Mouse (Mus musculus) ES-Bruce4 (cell line): ENCODE results near the gene Ttc12. TPM values are rescaled to one million over a fixed set of nuclear protein-coding genes. Genes with fewer than 3 reads are reported as not detected.

ENCODE experiments used
- H3K27ac ChIP-seq: 2 replicates; pipeline ENCODE4 v1.5.1; 2012; ENCODE audit warnings: low read length, inconsistent platforms; ENCODE audit not compliant: insufficient read depth
- H3K27me3 ChIP-seq: 2 replicates; pipeline ENCODE4 v1.6.1; 2012; ENCODE audit warnings: mild to moderate bottlenecking, low read length, inconsistent platforms; ENCODE audit not compliant: control insufficient read depth, poor library complexity, insufficient read depth, severe bottlenecking
- H3K36me3 ChIP-seq: 2 replicates; pipeline ENCODE4 v1.6.1; 2012; ENCODE audit warnings: inconsistent platforms, mild to moderate bottlenecking, low read length, moderate library complexity; ENCODE audit not compliant: control insufficient read depth, poor library complexity, insufficient read depth, severe bottlenecking
- H3K4me1 ChIP-seq: one replicate; pipeline ENCODE4 v1.8.1; 2011; ENCODE audit warnings: low read length; ENCODE audit not compliant: control insufficient read depth, insufficient read depth
- H3K4me3 ChIP-seq: 2 replicates; pipeline ENCODE4 v1.5.1; 2011; ENCODE audit warnings: low read depth, mild to moderate bottlenecking, low read length
- H3K9ac ChIP-seq: 2 replicates; pipeline ENCODE4 v1.6.1; 2012; ENCODE audit warnings: low read depth, mild to moderate bottlenecking, inconsistent platforms; ENCODE audit not compliant: poor library complexity, severe bottlenecking
- H3K9me3 ChIP-seq: replicated peaks from 2 replicates; pipeline ENCODE4 v1.6.1; 2012; ENCODE audit warnings: mild to moderate bottlenecking, low read length, inconsistent platforms; ENCODE audit not compliant: control insufficient read depth, poor library complexity, insufficient read depth, severe bottlenecking
- CTCF ChIP-seq: IDR thresholded peaks from one replicate; pipeline ENCODE4 v1.8.1; 2011; ENCODE audit warnings: low read depth, low read length
- EP300 ChIP-seq: IDR thresholded peaks from 2 replicates; pipeline ENCODE4 v1.6.1; 2011; ENCODE audit warnings: low read depth, low read length; ENCODE audit not compliant: insufficient read depth
- POLR2A ChIP-seq: IDR thresholded peaks from one replicate; pipeline ENCODE4 v1.8.1; 2011; ENCODE audit warnings: low read length; ENCODE audit not compliant: insufficient read depth
- polyA plus RNA-seq: library from polyadenylated mRNA; stranded (reverse); fragments of >200 nt; gene quantifications from 2 replicates; pipeline ENCODE4 v1.2.4, GENCODE M21; 2011; ENCODE audit warnings: low read depth; ENCODE audit not compliant: missing spikeins, insufficient read depth, insufficient read length

Gene Ttc12
- polyA plus RNA-seq, 1 experiment: 12.6 TPM

DNA sequence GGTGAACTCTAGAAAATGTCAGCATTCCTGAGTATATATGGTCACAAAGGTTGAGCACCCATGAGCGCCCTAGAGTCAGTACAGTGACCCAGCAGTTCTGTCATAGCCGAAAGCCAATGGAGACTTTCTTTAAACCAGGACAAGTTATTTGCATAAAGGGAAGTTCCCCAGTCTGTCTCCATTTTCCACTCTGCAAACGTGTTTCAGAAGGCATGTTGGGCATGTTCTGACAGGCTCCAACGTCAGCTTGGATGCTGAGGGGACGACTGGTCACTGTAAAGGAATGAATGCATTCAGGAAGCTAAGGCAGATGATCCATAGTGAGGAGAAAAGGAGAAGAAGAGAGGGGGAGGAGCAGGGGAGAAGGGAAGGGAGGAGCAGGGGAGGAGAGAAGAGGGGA is 58.5 kb downstream of the Ttc12 start:
- no peaks in the 10 kb centered on the region for H3K27me3 ChIP-seq
- H3K27ac ChIP-seq: no peak overlapping the region
- H3K9ac ChIP-seq: no peak overlapping the region
- H3K4me1 ChIP-seq: no peaks in the 10 kb centered on the region
- no peaks in the 10 kb centered on the region for H3K36me3 ChIP-seq
- no peak overlapping the region for H3K4me3 ChIP-seq
- TF ChIP-seq POLR2A (no peak), EP300 (no peak), CTCF (no peak)
- H3K9me3 ChIP-seq: no peaks in the 10 kb centered on the region

DNA sequence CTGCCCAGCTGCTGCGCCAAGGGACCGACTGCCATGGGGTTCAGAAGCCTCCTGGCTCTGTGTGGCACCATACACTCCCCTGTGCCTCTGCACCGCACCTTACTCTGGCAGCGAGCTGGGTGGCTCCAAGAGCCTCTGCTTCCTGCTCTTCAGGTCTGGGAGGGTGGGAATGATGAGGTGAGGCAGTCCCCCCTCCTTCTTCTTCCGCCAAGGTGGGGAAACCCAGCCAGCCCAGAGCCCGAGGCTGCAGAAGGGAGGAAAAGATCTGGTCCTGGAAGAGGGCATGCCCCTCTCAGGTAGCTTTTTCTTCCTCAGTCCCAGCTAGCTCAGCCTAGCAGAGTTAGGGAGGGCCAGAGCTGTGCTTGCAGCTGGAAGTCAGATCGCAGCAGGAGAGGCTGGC is 59.1 kb downstream of the Ttc12 start, which contains the start of gene Ankk1:
Ankk1 (minus strand) TSS at position 101 of the 400 bp plus-strand sequence.
- H3K27me3 ChIP-seq: no peaks in the 10 kb centered on the region
- no peaks in the 10 kb centered on the region for H3K4me1 ChIP-seq
- no peak within 1 kb of the TSS for H3K27ac ChIP-seq
- no peak within 1 kb of the TSS for H3K9ac ChIP-seq
- TF ChIP-seq EP300: no peak
- no peak for TF ChIP-seq CTCF
- no peak for TF ChIP-seq POLR2A
- no peaks in the 10 kb centered on the region for H3K9me3 ChIP-seq
- no peaks in the 10 kb centered on the region for H3K36me3 ChIP-seq
- no peak within 1 kb of the TSS for H3K4me3 ChIP-seq

DNA sequence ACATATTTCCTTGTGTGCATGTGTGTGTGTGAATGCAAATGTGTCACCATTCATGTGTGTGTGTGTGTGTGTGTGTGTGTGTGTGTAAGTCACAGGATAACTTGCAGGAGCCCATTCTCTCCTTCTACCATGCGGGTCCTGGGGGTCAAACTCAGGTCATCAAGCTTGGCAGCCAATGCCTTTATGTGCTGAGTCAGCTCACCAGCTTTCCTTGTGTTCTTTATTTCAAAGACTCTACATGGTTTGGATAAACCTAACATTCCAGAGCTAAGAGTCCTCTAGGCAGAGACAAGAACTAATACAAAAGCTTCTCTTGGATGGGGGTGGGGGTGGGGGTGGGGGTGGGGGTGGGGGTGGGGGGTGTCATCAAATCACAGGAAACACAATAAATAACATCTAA is 60.4 kb downstream of the Ttc12 start:
- H3K27me3 ChIP-seq: no peaks in the 10 kb centered on the region
- no peaks in the 10 kb centered on the region for H3K4me1 ChIP-seq
- TF ChIP-seq CTCF (no peak), EP300 (no peak), POLR2A (no peak)
- no peaks in the 10 kb centered on the region for H3K9me3 ChIP-seq
- H3K9ac ChIP-seq: no peak overlapping the region
- H3K4me3 ChIP-seq: no peak overlapping the region
- no peaks in the 10 kb centered on the region for H3K36me3 ChIP-seq
- H3K27ac ChIP-seq: no peak overlapping the region

DNA sequence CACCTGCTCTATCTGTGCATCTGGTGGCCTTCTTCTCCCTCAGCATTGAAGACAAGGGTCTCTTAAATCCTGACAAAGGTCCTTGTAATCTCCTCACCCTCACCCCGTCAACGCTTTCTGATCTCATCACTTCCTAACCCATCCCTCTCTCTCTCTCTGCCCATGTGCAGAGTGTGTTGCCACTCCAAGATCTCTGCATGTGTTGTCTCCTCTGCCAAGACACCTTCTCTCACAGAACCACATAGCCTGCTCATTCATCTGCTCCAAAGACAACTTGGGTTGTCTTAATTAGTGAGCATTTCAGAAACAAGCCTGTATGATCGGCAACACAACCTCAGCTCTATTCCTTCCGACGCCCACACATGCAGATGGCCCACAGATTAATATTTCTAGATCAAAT is 62.2 kb downstream of the Ttc12 start:
- TF ChIP-seq POLR2A (no peak), CTCF (no peak), EP300 (no peak)
- Histone ChIP-seq H3K36me3 (no peaks in the 10 kb centered on the region), H3K27me3 (no peaks in the 10 kb centered on the region), H3K9ac (no peak overlapping the region), H3K4me1 (no peaks in the 10 kb centered on the region), H3K9me3 (no peaks in the 10 kb centered on the region), H3K27ac (no peak overlapping the region), H3K4me3 (no peak overlapping the region)

DNA sequence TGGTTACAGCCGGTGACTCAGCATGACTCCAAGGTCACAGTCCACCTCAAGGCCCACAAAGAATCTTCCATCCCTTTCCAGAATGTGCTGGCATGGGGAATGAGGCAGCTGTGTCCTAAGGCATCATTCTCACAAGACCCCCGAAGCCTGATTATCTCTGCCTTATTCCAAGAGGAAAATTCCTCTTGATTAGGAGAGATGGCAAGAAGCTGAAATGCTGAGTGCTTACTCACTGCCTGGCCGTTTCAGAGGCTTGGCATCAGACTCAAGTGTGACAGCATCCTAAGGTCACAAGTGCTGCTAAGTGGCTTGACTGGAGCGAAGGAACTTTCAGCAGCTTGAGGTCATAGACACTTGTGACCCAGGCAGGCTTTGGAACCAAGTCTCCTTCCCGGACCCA is 75.4 kb downstream of the Ttc12 start:
- Histone ChIP-seq H3K4me1 (no peaks in the 10 kb centered on the region), H3K9me3 (no peaks in the 10 kb centered on the region), H3K36me3 (no peaks in the 10 kb centered on the region), H3K4me3 (no peak overlapping the region), H3K27ac (no peak overlapping the region), H3K27me3 (no peaks in the 10 kb centered on the region), H3K9ac (no peak overlapping the region)
- no peak for TF ChIP-seq POLR2A
- TF ChIP-seq CTCF: no peak
- no peak for TF ChIP-seq EP300

DNA sequence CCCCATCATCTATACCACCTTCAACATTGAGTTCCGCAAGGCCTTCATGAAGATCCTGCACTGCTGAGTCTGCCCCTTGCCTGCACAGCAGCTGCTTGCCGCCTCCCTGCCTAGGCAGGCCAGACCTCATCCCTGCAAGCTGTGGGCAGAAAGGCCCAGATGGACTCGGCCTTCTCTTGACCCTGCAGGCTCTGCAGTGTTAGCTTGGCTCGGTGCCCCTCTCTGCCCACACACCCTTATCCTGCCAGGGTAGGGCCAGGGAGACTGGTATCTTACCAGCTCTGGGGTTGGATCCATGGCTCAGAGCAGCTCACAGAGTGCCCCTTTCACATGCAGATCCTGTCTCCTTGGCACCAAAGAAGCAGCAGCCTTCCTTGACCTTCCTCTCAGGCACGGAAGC is 79.0 kb downstream of the Ttc12 start:
- Histone ChIP-seq H3K27ac (no peak overlapping the region), H3K9me3 (no peaks in the 10 kb centered on the region), H3K36me3 (no peaks in the 10 kb centered on the region), H3K27me3 (no peaks in the 10 kb centered on the region), H3K4me3 (no peak overlapping the region), H3K9ac (no peak overlapping the region), H3K4me1 (no peaks in the 10 kb centered on the region)
- no peak for TF ChIP-seq EP300
- no peak for TF ChIP-seq POLR2A
- no peak for TF ChIP-seq CTCF
